Mouse (Mus musculus) kidney, adult 2 months (tissue): ENCODE measurements around the gene Ppp1r3d.

Experiments
- CTCF ChIP-seq: fragments of 200-500 bp; conservative IDR thresholded peaks from 2 replicates; pipeline ENCODE4 v1.5.1; 2011; ENCODE audit warnings: low read depth, mild to moderate bottlenecking, control low read depth, low read length, moderate library complexity, mixed read lengths; ENCODE audit not compliant: insufficient read depth, insufficient read length
- POLR2A ChIP-seq: fragments of 200-500 bp; IDR thresholded peaks from one replicate; pipeline ENCODE4 v1.6.1; 2011; ENCODE audit warnings: low read depth, low read length, control low read depth

- TF ChIP-seq POLR2A (no peak), CTCF (no peak)
Measured at GRCm38 (mm10) chr2:178416970-178417369, 2.7 kb upstream of the Ppp1r3d start.
